Mouse (Mus musculus): ENCODE data around the gene Nudt3.

Gene Nudt3

DNA sequence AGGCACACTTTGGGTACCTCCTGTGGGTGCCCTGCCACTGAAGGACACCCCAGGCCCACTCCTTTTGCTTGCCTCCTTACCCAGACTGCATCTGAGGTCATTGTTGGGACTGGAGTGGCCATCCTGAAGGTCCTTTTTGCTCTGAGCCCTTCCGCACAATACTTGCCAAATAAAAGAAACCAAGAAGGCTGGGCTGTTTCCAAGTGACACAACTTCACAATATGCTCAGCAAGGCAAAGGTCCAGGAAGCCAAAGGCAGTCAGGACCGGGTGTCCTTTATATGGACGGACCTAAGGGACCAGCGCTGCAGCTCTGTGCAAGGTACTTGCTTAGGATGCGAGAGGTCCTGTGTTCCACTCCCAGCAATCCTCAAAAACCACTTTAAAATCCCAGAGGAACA is 55.1 kb downstream of the Nudt3 start:
- in situ Hi-C loops (cut with MboI, MseI) = loop anchor here (5.0 kb wide), 2 partner anchors 59 to 244 kb away; no protein-coding TSS in a partner anchor

DNA sequence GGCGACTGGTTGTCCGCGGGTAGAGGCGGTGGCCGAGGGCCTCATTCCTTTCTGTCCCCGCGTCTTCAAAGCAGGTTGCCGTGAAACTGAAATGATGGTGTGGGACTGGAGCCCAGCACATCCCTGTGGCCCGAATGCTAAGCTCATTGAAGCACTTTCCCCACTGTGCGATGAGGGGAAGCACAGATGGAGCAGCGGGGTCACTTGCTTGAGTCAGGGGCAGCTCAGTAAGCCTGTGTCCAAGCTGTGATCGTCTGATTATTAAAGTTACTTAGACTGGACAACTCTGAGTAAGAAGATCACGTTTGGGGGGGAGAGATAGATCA is 57.4 kb downstream of the Nudt3 start:
- in situ Hi-C loops (cut with MboI, MseI) = loop anchor here (5.0 kb wide), 2 partner anchors 61 to 246 kb away; no protein-coding TSS in a partner anchor

DNA sequence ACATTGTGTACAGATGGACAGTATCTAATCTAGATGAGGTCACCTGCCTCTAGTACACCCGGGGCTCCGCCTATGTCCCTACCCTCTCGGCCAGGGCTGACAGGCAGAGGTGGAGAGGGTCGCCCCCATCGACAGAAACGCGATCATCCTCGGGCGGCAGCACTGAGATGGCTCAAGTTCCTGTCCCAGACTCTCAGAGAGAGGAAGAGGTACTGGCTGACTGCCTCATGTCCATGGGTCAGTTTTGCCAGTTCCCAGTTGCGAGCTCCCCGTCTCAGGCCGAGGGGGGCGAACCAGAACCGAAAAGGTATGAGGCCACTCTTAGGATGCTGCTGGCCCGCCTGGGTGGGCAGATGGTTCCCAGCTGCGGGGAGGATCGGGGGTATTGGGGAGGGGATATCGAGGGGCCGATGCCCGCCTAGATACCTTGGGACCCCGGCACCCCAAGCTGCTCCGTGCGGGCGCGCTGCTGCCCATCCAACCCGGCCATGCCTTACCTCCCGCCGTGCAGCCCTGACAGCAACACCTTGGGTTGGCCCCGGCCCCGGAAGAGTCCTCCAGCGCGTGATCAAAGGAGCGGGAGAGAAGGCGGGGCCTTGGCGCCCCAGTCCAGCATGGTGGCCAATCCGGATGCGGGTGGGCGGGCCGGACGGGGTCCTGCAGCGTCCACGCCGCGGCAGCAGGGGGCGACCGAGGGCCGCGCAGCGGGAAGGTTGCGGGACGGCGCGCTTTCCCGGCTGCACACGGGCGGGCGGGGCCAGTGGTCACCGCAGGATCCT is 57.9 kb downstream of the Nudt3 start, which contains the start of gene AI413582:
AI413582 (minus strand) TSS at position 594 of the 779 bp plus-strand sequence.
- in situ Hi-C loops (cut with MboI, MseI) = loop anchor here (5.0 kb wide), 2 partner anchors 62 to 247 kb away; no protein-coding TSS in a partner anchor

DNA sequence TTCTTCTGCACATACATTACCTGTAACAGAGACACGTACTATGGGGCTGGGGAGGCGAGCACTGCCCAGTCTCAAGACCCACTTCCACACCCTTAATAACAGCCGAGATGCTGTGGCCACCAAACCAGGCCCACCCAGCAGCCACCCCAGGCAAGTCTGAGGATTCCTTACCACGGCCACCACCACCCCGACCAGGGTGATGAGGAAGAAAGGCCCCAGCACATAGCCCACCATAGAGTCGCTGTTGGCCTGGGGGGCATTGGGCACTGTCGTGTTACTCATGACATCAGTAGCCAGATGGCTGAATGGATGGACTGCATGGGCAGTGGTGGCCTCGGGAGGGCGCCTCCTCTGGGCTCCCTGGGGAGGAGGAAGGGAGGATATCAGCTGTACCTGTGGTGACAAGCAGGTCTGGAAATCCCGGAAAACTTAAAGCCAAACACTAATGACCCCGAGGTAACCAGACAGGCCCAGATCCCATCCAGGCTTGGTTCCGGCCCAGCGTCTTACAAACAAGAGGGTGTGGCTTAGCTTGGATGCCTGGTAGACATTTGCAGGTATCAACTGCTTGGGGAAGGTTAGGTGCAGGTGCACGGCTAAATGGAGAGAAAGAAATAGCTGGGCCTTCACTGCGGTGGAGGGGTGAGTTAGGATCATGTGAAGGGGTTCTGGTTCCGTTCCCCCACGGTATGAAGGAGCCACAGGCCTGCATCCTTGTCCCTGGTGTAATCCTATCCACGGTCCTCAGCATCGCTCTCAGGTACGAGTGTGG is 58.7 kb downstream of the Nudt3 start:
- in situ Hi-C loops (cut with MboI, MseI) = loop anchor here (5.0 kb wide), 2 partner anchors 63 to 248 kb away; no protein-coding TSS in a partner anchor

DNA sequence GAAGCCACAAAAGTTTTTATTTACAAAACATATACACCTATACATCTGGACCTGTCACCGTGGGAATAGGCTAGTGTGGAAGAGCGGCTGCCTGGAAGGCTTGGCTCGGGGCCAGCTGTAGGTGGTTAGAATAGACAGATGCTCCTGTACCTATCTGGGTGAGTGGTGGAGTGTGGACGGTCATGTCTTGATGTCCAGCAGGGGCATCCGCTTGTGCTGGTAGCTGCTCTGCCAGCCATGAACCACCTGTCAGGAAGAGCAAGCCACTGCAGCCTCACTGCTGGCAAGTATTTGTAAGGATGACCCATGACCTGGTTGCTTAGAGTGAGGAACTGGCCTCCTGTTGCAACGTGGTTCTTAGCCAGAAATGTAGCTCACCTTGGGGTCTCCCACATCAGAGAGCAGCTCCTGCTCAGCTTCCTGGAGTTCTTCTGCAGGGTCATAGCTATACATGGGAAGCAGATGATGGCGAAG is 59.5 kb downstream of the Nudt3 start:
- in situ Hi-C loops (cut with MboI, MseI) = no loop called here

GRCm38 (mm10) chr17:27561809-27562526 is 61.3 kb downstream of the Nudt3 start:
- in situ Hi-C loops (cut with MboI, MseI) = no loop called here

DNA sequence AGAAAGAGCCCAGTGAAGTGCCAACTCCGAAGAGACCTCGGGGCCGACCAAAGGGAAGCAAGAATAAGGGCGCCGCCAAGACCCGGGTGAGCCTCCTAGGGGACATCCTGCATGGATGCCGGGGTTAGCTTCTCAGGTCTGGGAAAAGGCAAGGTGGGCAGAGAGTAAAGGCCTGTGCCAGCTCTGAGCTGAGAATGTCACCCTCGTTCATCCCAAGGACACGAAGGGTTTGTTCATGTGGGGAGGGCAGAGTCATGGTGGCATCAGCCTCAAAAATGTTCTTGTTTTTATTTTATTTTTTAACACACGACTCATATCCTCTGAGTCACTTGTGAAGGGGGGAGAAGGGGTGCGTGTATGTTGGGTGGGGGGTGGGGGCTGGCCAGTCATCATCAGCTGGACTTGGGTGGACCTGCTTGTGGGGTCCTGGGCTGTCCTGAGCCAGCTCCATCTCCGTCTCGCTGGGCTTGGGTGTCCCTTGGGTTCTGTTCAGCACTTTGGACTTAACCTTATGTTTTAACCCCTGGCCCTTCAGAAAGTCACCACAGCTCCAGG is 62.3 kb downstream of the Nudt3 start:
- in situ Hi-C loops (cut with MboI, MseI) = no loop called here

- in situ Hi-C loops (cut with MboI, MseI) = no loop called here
These were observed 63.7 kb downstream of the Nudt3 start for GRCm38 (mm10) chr17:27559596-27559995.

DNA sequence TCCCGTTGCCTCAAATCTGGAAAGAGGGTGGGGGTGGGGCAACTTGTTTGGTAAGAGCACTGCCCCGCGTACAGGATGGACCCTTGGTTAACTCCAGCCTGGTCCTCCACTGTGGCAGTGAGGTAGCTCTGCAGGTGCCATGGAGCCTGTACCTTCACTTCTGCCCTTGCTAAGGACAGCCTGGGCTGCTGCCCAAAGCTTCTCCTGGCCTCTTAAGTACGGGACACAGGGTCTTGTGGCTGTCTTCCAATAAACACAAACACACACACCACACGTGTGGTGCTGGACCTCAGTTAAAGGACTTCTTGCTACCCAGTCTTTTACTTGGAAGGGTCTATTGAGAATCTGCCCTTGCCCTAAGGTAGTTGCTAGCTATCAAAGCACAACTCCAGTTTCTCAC is 64.5 kb downstream of the Nudt3 start:
- in situ Hi-C loops (cut with MboI, MseI) = no loop called here

GRCm38 (mm10) chr17:27557927-27558661 is 65.2 kb downstream of the Nudt3 start:
- in situ Hi-C loops (cut with MboI, MseI) = no loop called here

DNA sequence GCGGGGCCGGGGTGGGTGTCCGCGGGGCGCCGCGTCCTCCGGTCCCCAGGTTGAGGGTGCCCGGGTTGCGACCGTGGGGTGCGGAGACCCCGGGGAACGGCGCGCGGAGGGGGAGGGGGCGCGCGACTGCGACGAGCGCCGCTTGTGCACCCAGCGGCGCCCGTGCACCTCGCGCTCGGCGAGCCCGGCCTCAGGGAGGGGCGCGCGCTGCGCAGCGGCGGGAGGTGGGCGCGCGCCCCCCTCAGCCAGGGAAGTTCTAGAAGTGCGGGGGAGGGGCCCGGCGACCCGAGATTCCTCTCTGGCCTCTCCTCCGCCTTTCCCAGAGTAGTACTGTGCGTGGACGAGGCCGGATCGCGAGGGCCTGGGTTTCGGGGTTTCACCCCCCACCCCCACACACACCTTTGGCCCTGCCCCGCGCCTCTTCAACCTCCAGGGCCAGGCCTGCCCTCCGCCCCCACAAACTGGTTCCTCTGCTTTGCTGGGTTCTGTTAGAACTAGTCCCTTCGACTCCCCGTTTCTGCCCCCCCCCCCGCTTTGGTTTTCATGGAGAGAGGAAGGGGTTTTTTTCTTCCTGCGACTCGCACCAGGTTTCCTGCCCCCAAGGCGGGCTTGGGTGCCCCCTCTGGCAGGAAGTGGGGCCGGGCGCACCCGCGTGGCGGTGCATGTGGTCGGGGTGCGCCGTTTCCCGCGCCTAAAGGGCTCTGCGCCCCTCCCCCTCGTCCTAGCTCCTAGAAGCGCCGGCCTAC is 65.9 kb downstream of the Nudt3 start:
- in situ Hi-C loops (cut with MboI, MseI) = no loop called here

DNA sequence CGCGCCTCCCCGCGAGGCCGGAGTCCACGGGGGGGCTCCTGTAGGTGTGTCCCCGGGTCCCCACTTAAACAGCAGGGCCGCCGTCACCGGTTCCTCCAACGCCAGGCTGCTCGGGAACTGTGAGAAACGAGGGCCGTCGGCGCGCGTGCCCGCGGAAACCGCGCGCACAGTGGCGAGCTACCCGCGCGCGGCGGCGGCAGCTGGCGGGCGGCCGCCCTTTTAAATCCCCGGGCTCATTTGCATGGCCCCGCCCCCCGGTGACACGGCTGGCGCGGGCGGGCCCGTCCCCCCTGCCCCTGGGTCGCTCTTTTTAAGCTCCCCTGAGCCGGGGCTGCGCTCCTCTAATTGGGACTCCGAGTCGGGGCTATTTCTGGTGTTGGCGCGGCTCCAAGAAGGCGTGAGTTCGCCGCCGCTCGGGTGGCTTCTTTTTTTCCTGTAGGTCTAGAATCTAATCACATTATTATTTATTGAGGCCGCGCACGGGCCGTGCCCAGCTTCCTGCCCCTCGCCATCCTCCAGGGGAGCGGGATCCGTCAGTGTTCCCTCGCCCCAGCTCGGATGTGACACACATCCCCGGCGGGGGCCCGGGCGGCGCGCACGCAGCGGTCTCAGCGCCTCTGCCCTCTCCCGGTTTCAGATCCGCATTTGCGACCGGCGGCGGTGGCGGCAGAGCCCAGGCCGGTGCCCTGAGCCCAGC is 66.8 kb downstream of the Nudt3 start, which contains the start of gene Hmga1:
Hmga1 (plus strand) TSS at position 183 of the 697 bp plus-strand sequence.
- in situ Hi-C loops (cut with MboI, MseI) = no loop called here

DNA sequence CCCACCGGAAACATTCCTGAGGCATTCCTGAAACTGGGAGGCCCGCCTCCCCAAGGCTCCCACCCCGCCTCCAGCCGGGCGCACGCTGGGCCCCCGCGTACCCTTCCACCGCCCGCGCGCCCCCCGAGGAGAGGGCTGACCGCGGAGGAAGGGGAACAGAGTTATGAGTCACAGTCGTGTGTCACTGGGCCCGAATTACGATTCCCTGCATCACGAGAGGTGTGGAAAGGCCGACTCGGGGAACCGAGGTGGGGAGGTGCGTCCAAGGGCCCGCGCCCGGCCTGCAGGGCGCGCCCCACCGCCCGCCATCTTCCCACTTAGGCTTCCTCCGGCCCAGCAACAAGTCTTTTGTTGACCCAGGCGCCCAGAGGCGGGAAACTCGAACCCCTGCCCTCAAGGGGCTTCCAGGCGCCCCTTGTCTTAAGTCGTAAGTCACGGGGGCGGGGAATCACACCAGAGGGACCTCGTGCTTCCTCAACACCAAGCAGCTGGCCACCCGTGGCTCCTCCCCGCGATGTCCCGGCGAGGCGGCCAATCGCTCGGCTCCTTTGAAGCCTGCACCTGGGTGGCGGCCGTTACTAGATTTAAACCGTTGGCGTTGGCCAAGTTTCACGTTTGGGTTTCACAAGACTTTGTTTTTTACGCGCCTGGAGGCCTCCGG is 67.7 kb downstream of the Nudt3 start:
- in situ Hi-C loops (cut with MboI, MseI) = no loop called here

DNA sequence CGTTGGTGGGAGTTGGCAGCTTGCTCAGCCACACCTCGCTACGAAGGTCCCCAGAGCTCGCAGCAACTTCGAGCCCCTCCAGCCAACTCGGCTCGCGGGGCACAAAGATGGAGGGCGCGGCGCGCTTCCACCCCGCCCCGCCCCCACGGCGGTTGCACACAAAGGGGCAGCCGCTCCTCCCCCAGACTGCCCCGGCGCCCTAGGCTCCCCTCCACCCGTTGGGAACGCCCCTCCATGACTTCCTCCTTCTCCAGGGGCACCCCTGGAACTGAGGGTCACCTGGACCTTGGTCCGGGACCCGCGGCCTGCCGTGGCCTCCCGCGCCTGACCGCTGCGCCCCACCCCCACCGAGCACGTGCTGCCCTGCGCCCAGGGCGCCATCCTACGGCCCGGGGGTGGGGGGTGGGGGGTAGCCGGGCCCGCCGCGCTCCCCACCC is 68.2 kb downstream of the Nudt3 start:
- in situ Hi-C loops (cut with MboI, MseI) = no loop called here

- in situ Hi-C loops (cut with MboI, MseI) = no loop called here
These were observed 69.0 kb downstream of the Nudt3 start for GRCm38 (mm10) chr17:27554062-27554960.

GRCm38 (mm10) chr17:27552215-27553201 is 70.8 kb downstream of the Nudt3 start:
- in situ Hi-C loops (cut with MboI, MseI) = no loop called here

Data from T-helper 2 cell (primary cell).